Mouse (Mus musculus) kidney, adult 2 months (tissue): Measurements from ENCODE around the gene Wfdc13.

Source experiments
- CTCF ChIP-seq: fragments of 200-500 bp; conservative IDR thresholded peaks from 2 replicates; pipeline ENCODE4 v1.5.1; 2011; ENCODE audit warnings: low read depth, mild to moderate bottlenecking, control low read depth, low read length, moderate library complexity, mixed read lengths; ENCODE audit not compliant: insufficient read depth, insufficient read length
- POLR2A ChIP-seq: fragments of 200-500 bp; IDR thresholded peaks from one replicate; pipeline ENCODE4 v1.6.1; 2011; ENCODE audit warnings: low read depth, low read length, control low read depth

DNA sequence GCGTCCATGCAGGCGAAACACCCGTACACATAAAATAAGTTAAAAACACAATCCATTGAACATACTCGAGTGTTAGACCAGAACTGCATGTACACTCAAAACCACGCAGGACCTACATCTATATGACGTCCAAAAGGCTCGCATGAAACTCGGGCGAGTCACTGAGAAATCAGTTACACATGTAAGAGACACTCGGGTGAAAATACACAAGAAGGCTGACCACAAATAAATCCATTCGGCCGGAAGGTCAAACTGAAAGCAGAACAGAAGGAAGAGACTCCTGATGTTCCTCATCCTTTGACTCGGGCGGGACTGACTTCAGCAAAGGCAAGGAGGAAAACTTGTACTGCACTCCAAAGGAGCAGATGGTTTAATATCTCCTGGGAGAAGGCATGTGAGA is 21.1 kb downstream of the Wfdc13 start:
- no peak for TF ChIP-seq CTCF
- no peak for TF ChIP-seq POLR2A
